Mouse (Mus musculus) brain, embryonic 14.5 days (tissue): ENCODE data around the gene Slc6a4.

ENCODE experiments used
- CTCF ChIP-seq: fragments of 200-500 bp; IDR thresholded peaks from 2 replicates; pipeline ENCODE4 v1.5.1; 2012; ENCODE audit warnings: inconsistent platforms, mild to moderate bottlenecking, moderate library complexity, borderline replicate concordance; ENCODE audit not compliant: insufficient read depth, insufficient read length; ENCODE audit errors: extremely low read depth
- POLR2A ChIP-seq: fragments of 200-500 bp; IDR thresholded peaks from 2 replicates; pipeline ENCODE4 v1.6.1; 2012; ENCODE audit warnings: mild to moderate bottlenecking, inconsistent platforms, borderline replicate concordance; ENCODE audit not compliant: poor library complexity, insufficient read depth, insufficient read length, severe bottlenecking; ENCODE audit errors: extremely low read depth

DNA sequence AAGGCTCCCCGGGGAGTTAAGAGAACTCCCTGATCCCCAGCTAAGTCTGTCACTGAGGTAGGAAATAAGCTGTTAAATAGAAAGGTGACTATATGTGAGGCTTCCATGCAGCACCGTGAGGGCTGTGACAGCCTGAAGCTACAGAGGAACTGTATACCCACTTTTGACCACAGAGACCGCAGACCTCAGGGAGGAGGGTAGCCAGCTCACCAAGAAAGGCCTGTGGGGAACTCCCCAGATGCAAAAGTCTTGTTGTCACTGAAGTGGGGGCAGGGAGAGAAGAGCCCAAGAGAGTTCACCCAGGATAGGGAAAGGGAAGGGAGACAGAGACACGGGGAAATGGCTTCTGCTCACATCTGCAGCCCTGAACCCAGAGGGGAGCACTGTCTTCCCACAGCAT lies 5.5 kb upstream of the Slc6a4 start:
- TF ChIP-seq POLR2A: no peak
- no peak for TF ChIP-seq CTCF
